ENCODE assay signal across 9 mouse cellular contexts in genomic region chr6:126645044-126645541, GRCm38 (mm10). TPM values are rescaled to one million over a fixed set of nuclear protein-coding genes. Genes with fewer than 3 reads are reported as not detected.
DNase-seq lines count a peak whose midpoint lies in the region; ATAC-seq lines count a peak whose summit lies in the region.
"Had no signal": no experiment of that assay in that cellular context is flagged by ENCODE, and none has a peak within 500 bp of the region (broad histone marks: within the 10 kb centered on the region; RNA-seq: fewer than 3 reads in every experiment).

No protein-coding gene starts in this region.

- peaks cover 74% of the 10 kb centered on the region for H3K27me3 ChIP-seq in liver, embryonic 12.5 days (replicated peaks)
- peaks cover 22% of the 10 kb centered on the region for H3K27me3 ChIP-seq in hindbrain, embryonic 16.5 days (replicated peaks; ENCODE audit: control insufficient read depth, insufficient read depth, low read length)
- peaks cover 64% of the 10 kb centered on the region for H3K27me3 ChIP-seq in limb, embryonic 15.5 days
- H3K27me3 ChIP-seq in stomach, embryonic 14.5 days (ENCODE audit: control insufficient read depth, insufficient read depth, low read length): peaks cover 33% of the 10 kb centered on the region

- H3K27ac ChIP-seq in liver, embryonic 12.5 days: no peak overlapping the region
- peak overlapping the region; percentile 55 for H3K27ac ChIP-seq in hindbrain, embryonic 16.5 days (ENCODE audit: low read depth, low read length)
- H3K27ac ChIP-seq in limb, embryonic 15.5 days: no peak overlapping the region
- no peak overlapping the region for H3K27ac ChIP-seq in stomach, embryonic 14.5 days (ENCODE audit: low read length)

- peak overlapping the region; percentile 57 for H3K4me2 ChIP-seq in liver, embryonic 12.5 days
- H3K4me2 ChIP-seq in hindbrain, embryonic 16.5 days (ENCODE audit: low read length): peak overlapping the region; percentile 95
- peak overlapping the region; percentile 98 for H3K4me2 ChIP-seq in limb, embryonic 15.5 days
- peak overlapping the region; percentile 81 for H3K4me2 ChIP-seq in stomach, embryonic 14.5 days (replicated peaks; ENCODE audit: low read depth, low read length)

- WGBS in liver, embryonic 12.5 days (ENCODE audit: insufficient replicate concordance): 3% methylated on average over 24 of the region's 24 CpGs
- whole genome bisulfite sequencing in hindbrain, embryonic 16.5 days: 0% methylated on average over 23 of the region's 24 CpGs
- under 1% methylated on average over 23 of the region's 24 CpGs for WGBS in limb, embryonic 15.5 days
- 0% methylated on average over 24 of the region's 24 CpGs for WGBS in stomach, embryonic 14.5 days

- no peak for ATAC-seq in liver, embryonic 12.5 days
- peak; percentile 55 for ATAC-seq in hindbrain, embryonic 16.5 days
- ATAC-seq in limb, embryonic 15.5 days (ENCODE audit: insufficient number of reproducible peaks, low FRiP score, low TSS enrichment, low read depth): no peak
- no peak for ATAC-seq in stomach, embryonic 14.5 days (ENCODE audit: insufficient number of reproducible peaks, insufficient read depth, low FRiP score, low read depth)

- peak overlapping the region; percentile 32 for H3K4me3 ChIP-seq in liver, embryonic 12.5 days
- H3K4me3 ChIP-seq in hindbrain, embryonic 16.5 days (ENCODE audit: low read length): peak overlapping the region; percentile 67
- H3K4me3 ChIP-seq in limb, embryonic 15.5 days: peak overlapping the region; percentile 48
- peak overlapping the region; percentile 43 for H3K4me3 ChIP-seq in stomach, embryonic 14.5 days (ENCODE audit: low read depth, low read length)
- H3K4me3 ChIP-seq: megakaryocyte, embryonic 14.5 days had no signal

- no peaks in the 10 kb centered on the region for H3K36me3 ChIP-seq in liver, embryonic 12.5 days
- H3K36me3 ChIP-seq in hindbrain, embryonic 16.5 days (ENCODE audit: control insufficient read depth, insufficient read depth, low read length): no peaks in the 10 kb centered on the region
- H3K36me3 ChIP-seq in limb, embryonic 15.5 days: no peaks in the 10 kb centered on the region
- no peaks in the 10 kb centered on the region for H3K36me3 ChIP-seq in stomach, embryonic 14.5 days (ENCODE audit: control insufficient read depth, insufficient read depth, low read length)

- DNase-seq in liver: no peak
- peak; percentile 3 for DNase-seq in embryo, embryonic 11.5 days (ENCODE audit: low read depth, low spot score)
- no peak for DNase-seq in thymus, postnatal 4 days
- DNase-seq in spleen, postnatal 4 days (ENCODE audit: low spot score in 2 of 2): no peak

- no peaks in the 10 kb centered on the region for H3K9me3 ChIP-seq in liver, embryonic 12.5 days (replicated peaks)
- no peaks in the 10 kb centered on the region for H3K9me3 ChIP-seq in hindbrain, embryonic 16.5 days (ENCODE audit: control insufficient read depth, low read length)
- H3K9me3 ChIP-seq in limb, embryonic 15.5 days: no peaks in the 10 kb centered on the region
- H3K9me3 ChIP-seq in stomach, embryonic 14.5 days (ENCODE audit: control insufficient read depth, low read depth, low read length): no peaks in the 10 kb centered on the region

- peaks cover 11% of the 10 kb centered on the region; the same call in 1 of the 2 replicates for H3K4me1 ChIP-seq in liver, embryonic 12.5 days
- H3K4me1 ChIP-seq in hindbrain, embryonic 16.5 days (ENCODE audit: control insufficient read depth, insufficient read depth, low read depth, low read length): peaks cover 21% of the 10 kb centered on the region
- peaks cover 40% of the 10 kb centered on the region for H3K4me1 ChIP-seq in limb, embryonic 15.5 days
- peaks cover 9% of the 10 kb centered on the region; the same call in 1 of the 2 replicates for H3K4me1 ChIP-seq in stomach, embryonic 14.5 days (ENCODE audit: control insufficient read depth, insufficient read depth, low read length)

- H3K9ac ChIP-seq in liver, embryonic 12.5 days: no peak overlapping the region
- H3K9ac ChIP-seq in hindbrain, embryonic 16.5 days (ENCODE audit: low read depth, low read length): peak overlapping the region; percentile 76
- no peak overlapping the region; the same call in 1 of the 2 replicates for H3K9ac ChIP-seq in limb, embryonic 15.5 days
- 0 out of 2 replicates have a peak overlapping the region, but pooled peaks have one; percentile 6 for H3K9ac ChIP-seq in stomach, embryonic 14.5 days (replicated peaks; ENCODE audit: low read depth, low read length)

RNA-seq across cellular contexts. Expression of gene Kcna1, which starts 1.1 kb away (rescaled TPM):
- polyA plus RNA-seq in liver, embryonic 12.5 days (2016; fragmentation: Nextera tagmentation; extraction: Ambion mirVana): 0.15 and 0.22 TPM in 2 replicates
- 4.1 and 5.5 TPM in 2 replicates for polyA plus RNA-seq in hindbrain, embryonic 16.5 days (2015; fragmentation: Nextera tagmentation; extraction: Ambion mirVana)
- 5.1 and 5.5 TPM in 2 replicates for polyA plus RNA-seq in limb, embryonic 15.5 days (2015; fragmentation: Nextera tagmentation; extraction: Ambion mirVana)
- polyA plus RNA-seq in stomach, embryonic 14.5 days (2014; fragmentation: Nextera tagmentation; extraction: Ambion mirVana): 1.5 and 1.7 TPM in 2 replicates

Comparison
In these comparisons a context has a peak if more than half of its experiments do, and no peak if none do; other contexts are left out.
1. H3K9ac ChIP-seq: peak in hindbrain, embryonic 16.5 days (single experiment) and stomach, embryonic 14.5 days (single experiment); none in liver, embryonic 12.5 days (single experiment) and limb, embryonic 15.5 days (single experiment).
2. Peak in every context shown above with its lines, with median percentiles within 50 percentile points of each other: H3K4me2 ChIP-seq and H3K4me3 ChIP-seq.